Mouse (Mus musculus) stomach, embryonic 16.5 days (tissue): ENCODE results near the gene Foxj3. TPM values are rescaled to one million over a fixed set of nuclear protein-coding genes. Genes with fewer than 3 reads are reported as not detected.
"Not testable (repeated sequence)": the region's sequence is repeated elsewhere in the genome, so short reads cannot be mapped to it uniquely, and the experiment has no call there.

Source experiments
- ATAC-seq: fragments of 200-750 bp; cut with Nextera tagmentation; 2 replicates; pipeline ENCODE4 v1.8.0; 2017; ENCODE audit warnings: moderate number of reproducible peaks, moderate TSS enrichment; ENCODE audit not compliant: insufficient read depth, low FRiP score
- H3K27ac ChIP-seq: fragments of 300-500 bp; sonication (generic); 2 replicates; pipeline ENCODE4 v1.5.1; 2014; ENCODE audit warnings: low read length
- H3K27me3 ChIP-seq: fragments of 300-500 bp; sonication (generic); 2 replicates; pipeline ENCODE4 v1.6.1; 2014; ENCODE audit warnings: low read length, control low read depth, mixed read lengths; ENCODE audit not compliant: control insufficient read depth, insufficient read depth
- H3K36me3 ChIP-seq: fragments of 300-500 bp; sonication (generic); 2 replicates; pipeline ENCODE4 v1.6.1; 2014; ENCODE audit warnings: low read length; ENCODE audit not compliant: control insufficient read depth, insufficient read depth
- H3K4me1 ChIP-seq: fragments of 300-500 bp; sonication (generic); 2 replicates; pipeline ENCODE4 v1.6.1; 2014; ENCODE audit warnings: low read length, control low read depth, mixed read lengths; ENCODE audit not compliant: control insufficient read depth, insufficient read depth
- H3K4me2 ChIP-seq: fragments of 300-500 bp; sonication (generic); 2 replicates; pipeline ENCODE4 v1.6.1; 2014; ENCODE audit warnings: low read depth, low read length, mixed read lengths
- H3K4me3 ChIP-seq: fragments of 300-500 bp; sonication (generic); replicated peaks from 2 replicates; pipeline ENCODE4 v1.5.1; 2014; ENCODE audit warnings: mild to moderate bottlenecking, low read length
- H3K9ac ChIP-seq: fragments of 300-500 bp; sonication (generic); 2 replicates; pipeline ENCODE4 v1.6.1; 2014; ENCODE audit warnings: low read length
- H3K9me3 ChIP-seq: fragments of 300-500 bp; sonication (generic); replicated peaks from 2 replicates; pipeline ENCODE4 v1.6.1; 2016; ENCODE audit warnings: low read length, control low read depth; ENCODE audit not compliant: control insufficient read depth
- WGBS: fragments of 180-500 bp; shearing (Covaris S2); extraction: QIAGEN DNeasy Blood & Tissue Kit; methylation state at CpG from one replicate; pipeline ENCODE4 v1.1.7; 2014; 5-methylcytosine and 5-hydroxymethylcytosine counted together
- polyA plus RNA-seq: library from polyadenylated mRNA; unstranded; fragments of >200 nt; fragmentation: Nextera tagmentation; extraction: Ambion mirVana; gene quantifications from 2 replicates; pipeline ENCODE4 v1.2.1, GENCODE M21; 2015

Foxj3 gene
- polyA plus RNA-seq, 1 experiment from 2014 or later = 18.9 TPM

DNA sequence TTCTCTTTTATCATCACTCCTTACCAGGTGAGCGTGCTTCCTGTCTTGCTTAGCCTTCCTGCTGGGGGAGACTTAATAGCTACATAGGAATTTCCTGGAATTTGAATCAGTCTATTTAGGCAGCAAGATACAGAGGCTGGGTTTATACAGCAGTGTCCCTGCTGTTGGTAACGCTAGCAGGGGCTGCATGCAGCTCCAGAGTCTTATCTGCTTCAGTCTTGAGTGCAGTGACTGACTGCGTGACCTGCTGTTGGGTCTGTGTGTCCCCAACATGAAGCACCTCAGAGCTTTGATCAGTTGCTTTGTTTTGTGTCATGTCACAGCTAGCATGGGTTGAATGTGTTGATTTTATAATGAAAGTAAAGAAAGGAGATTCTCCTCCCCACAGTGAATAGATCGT lies 90.5 kb downstream of the Foxj3 start:
- H3K27me3 ChIP-seq = no peaks in the 10 kb centered on the region
- no peak for ATAC-seq
- 84% methylated on average over 4 of the region's 4 CpGs for WGBS
- no peak overlapping the region for H3K4me2 ChIP-seq
- H3K4me1 ChIP-seq = no peaks in the 10 kb centered on the region; the same call in 1 of the 2 replicates
- H3K9ac ChIP-seq = no peak overlapping the region
- no peaks in the 10 kb centered on the region; the same call in 1 of the 2 replicates for H3K36me3 ChIP-seq
- no peaks in the 10 kb centered on the region for H3K9me3 ChIP-seq
- no peak overlapping the region for H3K4me3 ChIP-seq
- no peak overlapping the region for H3K27ac ChIP-seq

DNA sequence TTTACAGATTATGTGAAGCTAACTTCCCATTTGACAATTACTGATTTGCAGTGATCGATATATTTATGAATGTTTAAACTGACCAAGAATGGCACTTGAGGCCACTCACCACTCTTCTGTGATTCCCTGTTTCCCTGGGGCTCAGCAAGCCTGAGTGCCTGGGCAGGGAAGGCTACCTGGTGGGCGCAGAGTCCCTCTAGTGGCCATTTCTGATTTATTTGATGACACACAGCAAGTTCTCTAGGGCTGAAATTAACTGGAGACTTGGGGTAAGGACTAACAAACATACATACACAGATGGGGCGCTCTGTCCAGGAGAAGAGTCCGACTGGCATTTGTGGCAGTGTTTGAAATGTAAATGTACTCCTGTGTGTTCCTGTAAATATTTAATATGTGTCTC lies 91.6 kb downstream of the Foxj3 start:
- not testable (repeated sequence) for H3K4me1 ChIP-seq, H3K4me3 ChIP-seq, H3K27me3 ChIP-seq, H3K36me3 ChIP-seq, ATAC-seq, H3K9me3 ChIP-seq, H3K4me2 ChIP-seq, H3K27ac ChIP-seq, H3K9ac ChIP-seq
- 85% methylated on average over 3 of the region's 4 CpGs for WGBS

DNA sequence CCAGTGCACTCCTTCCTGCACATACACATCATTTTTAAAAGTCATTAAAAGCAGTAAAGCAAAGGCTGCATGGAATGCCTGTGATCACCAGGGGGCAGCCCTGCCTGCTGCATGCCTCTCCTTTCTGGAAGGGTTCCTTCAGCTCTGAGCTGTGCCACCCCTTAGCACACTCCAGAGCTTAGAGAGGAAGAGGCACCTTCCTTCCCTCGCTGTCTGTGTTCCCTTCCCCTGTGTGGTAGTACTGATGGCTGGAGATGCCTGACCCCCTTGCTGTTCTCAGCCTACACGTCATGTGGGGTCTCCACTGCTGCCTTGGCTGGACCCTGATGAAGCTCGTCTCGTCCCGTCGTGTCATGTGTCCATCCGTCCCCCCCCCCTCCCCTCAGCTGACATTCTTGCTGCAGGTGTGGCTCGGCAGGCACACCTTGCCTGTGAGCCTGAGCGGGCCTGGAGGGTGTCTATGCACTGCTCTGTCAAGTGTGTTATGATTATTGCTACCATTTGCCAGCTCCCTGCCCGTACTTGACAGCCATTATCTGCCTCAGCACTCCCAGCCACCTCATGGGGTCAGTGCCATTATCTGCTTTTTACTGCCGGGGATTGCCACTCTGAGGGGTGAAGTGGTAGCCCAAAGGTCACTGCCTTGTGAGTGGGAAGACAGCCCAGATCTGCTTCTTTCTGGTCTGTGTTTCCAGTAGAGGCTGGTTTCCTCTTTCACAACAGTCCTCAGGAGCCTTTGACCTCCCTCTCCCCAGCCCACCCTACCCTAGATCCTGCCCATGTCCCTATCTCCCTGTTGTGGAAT lies 94.5 kb downstream of the Foxj3 start:
- H3K4me3 ChIP-seq = no peak overlapping the region
- H3K9ac ChIP-seq = no peak overlapping the region
- ATAC-seq = peak; percentile 50; the same call in 1 of the 2 replicates
- 49% methylated on average over 11 of the region's 11 CpGs for WGBS
- H3K4me2 ChIP-seq = no peak overlapping the region
- 0 out of 2 replicates have a peak overlapping the region, but pooled peaks have one; percentile 4 for H3K27ac ChIP-seq
- H3K36me3 ChIP-seq = no peaks in the 10 kb centered on the region
- no peaks in the 10 kb centered on the region for H3K9me3 ChIP-seq
- H3K4me1 ChIP-seq = no peaks in the 10 kb centered on the region; the same call in 1 of the 2 replicates
- no peaks in the 10 kb centered on the region for H3K27me3 ChIP-seq

DNA sequence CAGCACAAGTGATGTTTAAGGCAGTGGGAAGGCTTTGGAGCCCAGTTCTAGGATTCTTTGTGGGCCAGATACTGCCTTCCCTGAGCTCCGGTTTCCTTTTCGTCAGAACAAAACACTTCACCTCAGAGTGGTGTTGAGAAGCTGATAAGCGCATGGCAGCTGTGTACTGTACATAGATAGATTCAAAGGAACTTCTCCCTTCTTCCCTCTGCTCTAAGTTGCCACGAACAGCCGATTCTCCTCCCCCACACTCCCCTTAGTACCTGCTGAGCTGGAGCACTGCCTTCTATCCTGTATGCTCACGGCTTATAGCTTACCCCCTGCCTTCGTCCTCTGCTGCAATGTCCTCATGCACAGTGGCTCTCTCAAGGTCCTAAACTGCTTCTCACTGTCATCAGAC lies 95.9 kb downstream of the Foxj3 start:
- no peak for ATAC-seq
- no peaks in the 10 kb centered on the region for H3K36me3 ChIP-seq
- no peak overlapping the region for H3K4me3 ChIP-seq
- H3K4me2 ChIP-seq = no peak overlapping the region
- H3K9me3 ChIP-seq = no peaks in the 10 kb centered on the region
- no peaks in the 10 kb centered on the region for H3K27me3 ChIP-seq
- H3K4me1 ChIP-seq = no peaks in the 10 kb centered on the region; the same call in 1 of the 2 replicates
- no peak overlapping the region for H3K9ac ChIP-seq
- no peak overlapping the region for H3K27ac ChIP-seq
- 61% methylated on average over 7 of the region's 7 CpGs for WGBS

GRCm38 (mm10) chr4:119633342-119633741 lies 96.5 kb downstream of the Foxj3 start:
- Histone ChIP-seq H3K9me3 (no peaks in the 10 kb centered on the region), H3K4me1 (no peaks in the 10 kb centered on the region; the same call in 1 of the 2 replicates), H3K4me2 (no peak overlapping the region), H3K4me3 (no peak overlapping the region), H3K27me3 (no peaks in the 10 kb centered on the region), H3K27ac (no peak overlapping the region), H3K36me3 (no peaks in the 10 kb centered on the region), H3K9ac (no peak overlapping the region)
- no peak for ATAC-seq
- 73% methylated on average over 7 of the region's 7 CpGs for WGBS

DNA sequence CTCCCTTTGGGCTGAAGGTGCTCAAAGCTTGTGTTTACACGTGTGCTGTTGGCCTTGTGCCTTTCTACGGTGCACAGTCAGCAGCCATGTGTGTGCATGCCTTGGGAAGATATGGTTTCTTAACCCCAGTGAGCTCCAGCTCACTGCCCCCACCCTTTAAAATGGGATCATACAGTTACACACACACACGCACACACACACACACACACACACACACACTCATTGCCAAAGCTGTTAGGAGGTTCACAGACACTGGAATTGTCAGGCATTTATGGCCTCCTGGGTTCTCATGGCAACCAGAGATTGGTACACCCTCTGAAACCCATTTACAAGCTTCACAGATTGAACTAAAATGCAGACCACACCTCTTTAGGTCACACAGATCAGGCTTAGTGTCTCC lies 97.1 kb downstream of the Foxj3 start:
- Histone ChIP-seq H3K36me3 (no peaks in the 10 kb centered on the region), H3K9me3 (no peaks in the 10 kb centered on the region), H3K27ac (no peak overlapping the region), H3K4me1 (no peaks in the 10 kb centered on the region; the same call in 1 of the 2 replicates), H3K27me3 (no peaks in the 10 kb centered on the region), H3K9ac (no peak overlapping the region), H3K4me2 (no peak overlapping the region), H3K4me3 (no peak overlapping the region)
- WGBS = 85% methylated on average over 3 of the region's 3 CpGs
- no peak for ATAC-seq

- 55% methylated on average over 6 of the region's 6 CpGs for WGBS
- Histone ChIP-seq H3K27ac (no peak overlapping the region), H3K9me3 (no peaks in the 10 kb centered on the region), H3K4me1 (no peaks in the 10 kb centered on the region; the same call in 1 of the 2 replicates), H3K27me3 (no peaks in the 10 kb centered on the region), H3K36me3 (no peaks in the 10 kb centered on the region), H3K4me2 (no peak overlapping the region), H3K9ac (no peak overlapping the region), H3K4me3 (no peak overlapping the region)
- ATAC-seq = no peak
Measured at GRCm38 (mm10) chr4:119634908-119635660, 98.3 kb downstream of the Foxj3 start.

DNA sequence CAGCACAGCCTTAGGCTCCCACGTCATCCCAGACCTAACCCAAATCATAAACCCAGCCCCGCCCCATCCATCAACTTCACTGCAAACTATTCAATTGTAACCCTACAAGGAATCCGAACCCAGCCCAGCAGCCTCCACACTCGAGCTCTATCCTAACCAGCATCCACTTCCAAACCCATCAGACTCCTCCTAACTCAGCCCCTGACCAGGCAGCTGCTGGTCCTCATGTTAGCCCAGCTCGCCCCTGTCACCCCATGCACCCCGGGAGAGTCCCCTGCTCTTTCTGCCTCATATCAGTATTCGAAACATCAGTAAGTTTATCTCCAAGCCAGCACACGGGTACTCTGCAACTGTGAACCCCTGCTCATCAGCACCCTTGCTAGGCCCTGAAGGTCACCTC lies 98.9 kb downstream of the Foxj3 start:
- no peak overlapping the region for H3K9ac ChIP-seq
- H3K9me3 ChIP-seq = no peaks in the 10 kb centered on the region
- H3K4me1 ChIP-seq = no peaks in the 10 kb centered on the region; the same call in 1 of the 2 replicates
- no peak overlapping the region for H3K27ac ChIP-seq
- ATAC-seq = no peak
- no peak overlapping the region for H3K4me3 ChIP-seq
- no peak overlapping the region for H3K4me2 ChIP-seq
- H3K36me3 ChIP-seq = no peaks in the 10 kb centered on the region
- 66% methylated on average over 8 of the region's 8 CpGs for WGBS
- no peaks in the 10 kb centered on the region for H3K27me3 ChIP-seq

GRCm38 (mm10) chr4:119636731-119637130 lies 99.9 kb downstream of the Foxj3 start:
- Histone ChIP-seq H3K9ac (no peak overlapping the region), H3K27ac (no peak overlapping the region), H3K4me2 (no peak overlapping the region), H3K9me3 (no peaks in the 10 kb centered on the region), H3K36me3 (no peaks in the 10 kb centered on the region), H3K27me3 (no peaks in the 10 kb centered on the region), H3K4me3 (no peak overlapping the region), H3K4me1 (no peaks in the 10 kb centered on the region; the same call in 1 of the 2 replicates)
- WGBS = 75% methylated on average over 7 of the region's 7 CpGs
- ATAC-seq = no peak
